Mouse (Mus musculus) ES-Bruce4 (cell line): Measurements from ENCODE around the gene Olfr1232.

ENCODE experiments used
- CTCF ChIP-seq: IDR thresholded peaks from one replicate; pipeline ENCODE4 v1.8.1; 2011; ENCODE audit warnings: low read depth, low read length
- EP300 ChIP-seq: IDR thresholded peaks from 2 replicates; pipeline ENCODE4 v1.6.1; 2011; ENCODE audit warnings: low read depth, low read length; ENCODE audit not compliant: insufficient read depth

- TF ChIP-seq CTCF: no peak
- no peak for TF ChIP-seq EP300
Measured at GRCm38 (mm10) chr2:89297168-89297567, 32.3 kb downstream of the Olfr1232 start, which contains the start of gene Olfr1230.
